16 mouse cellular contexts compared by ENCODE assay signal in the genomic region with DNA sequence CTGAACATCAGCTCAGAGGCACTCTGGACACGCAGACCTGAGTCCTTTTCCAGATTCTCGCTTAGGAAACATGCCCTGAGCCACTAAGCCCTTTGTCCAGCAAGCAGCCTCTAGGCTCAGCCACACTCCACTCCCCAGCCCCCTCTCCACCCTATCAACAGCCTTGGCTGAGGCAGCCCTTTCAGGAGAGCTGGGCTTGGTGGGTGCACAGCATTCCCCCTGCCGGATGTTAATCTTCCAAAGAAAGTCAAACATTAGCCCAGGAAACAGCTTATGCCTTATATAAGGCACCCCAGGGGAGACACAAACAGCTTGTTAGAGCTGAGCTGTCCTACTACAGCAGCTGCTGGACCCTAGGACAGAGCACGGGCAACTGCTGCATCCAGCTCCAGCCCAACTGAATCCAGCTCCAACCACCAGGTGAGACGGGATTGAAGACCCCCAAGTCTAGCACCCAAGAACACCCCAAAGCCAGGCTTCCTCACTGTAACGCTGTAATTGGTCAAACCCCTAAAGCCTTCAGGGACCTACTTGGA. TPM values are rescaled to one million over a fixed set of nuclear protein-coding genes. Genes with fewer than 3 reads are reported as not detected.
DNase-seq lines count a peak whose midpoint lies in the region; ATAC-seq and TF ChIP-seq lines count a peak whose summit lies in the region.
"Had no signal": no experiment of that assay in that cellular context is flagged by ENCODE, and none has a peak within 500 bp of the region (broad histone marks: within the 10 kb centered on the region; RNA-seq: fewer than 3 reads in every experiment).

No protein-coding gene starts in this region.

- H3K9ac ChIP-seq in liver, embryonic 12.5 days, result no peak overlapping the region
- no peak overlapping the region for H3K9ac ChIP-seq in forebrain, embryonic 14.5 days (ENCODE audit: low read length)
- H3K9ac ChIP-seq: hindbrain, embryonic 12.5 days; lung, embryonic 15.5 days; midbrain, embryonic 12.5 days had no signal

- peak overlapping the region; percentile 11 for H3K4me3 ChIP-seq in left cerebral cortex, adult 2 months
- peak overlapping the region; percentile 36; the same call in 1 of the 2 replicates for H3K4me3 ChIP-seq in G1E (ENCODE audit: low read depth, low read length)
- no peak overlapping the region for H3K4me3 ChIP-seq in liver, embryonic 12.5 days
- H3K4me3 ChIP-seq in cerebellum, adult 2 months (replicated peaks; ENCODE audit: insufficient read depth, low read depth, low read length), result no peak overlapping the region
- no peak overlapping the region for H3K4me3 ChIP-seq in forebrain, embryonic 14.5 days (ENCODE audit: low read depth, low read length)
- H3K4me3 ChIP-seq: hindbrain, embryonic 12.5 days; lung, embryonic 15.5 days; midbrain, embryonic 12.5 days had no signal

- H3K4me2 ChIP-seq in liver, embryonic 12.5 days, result no peak overlapping the region
- no peak overlapping the region for H3K4me2 ChIP-seq in forebrain, embryonic 14.5 days (ENCODE audit: low read length)
- H3K4me2 ChIP-seq: heart, embryonic 11.5 days; hindbrain, embryonic 12.5 days; lung, embryonic 15.5 days; midbrain, embryonic 12.5 days had no signal

- H3K9me3 ChIP-seq in G1E (replicated peaks), result no peaks in the 10 kb centered on the region
- H3K9me3 ChIP-seq in liver, embryonic 12.5 days (replicated peaks), result no peaks in the 10 kb centered on the region
- H3K9me3 ChIP-seq in forebrain, embryonic 14.5 days (replicated peaks; ENCODE audit: control insufficient read depth, low read length), result no peaks in the 10 kb centered on the region
- H3K9me3 ChIP-seq: hindbrain, embryonic 12.5 days; lung, embryonic 15.5 days; midbrain, embryonic 12.5 days had no signal

- H3K36me3 ChIP-seq in G1E (replicated peaks), result no peaks in the 10 kb centered on the region
- H3K36me3 ChIP-seq in liver, embryonic 12.5 days, result no peaks in the 10 kb centered on the region
- no peaks in the 10 kb centered on the region for H3K36me3 ChIP-seq in forebrain, embryonic 14.5 days (ENCODE audit: control insufficient read depth, insufficient read depth, low read length)
- H3K36me3 ChIP-seq: hindbrain, embryonic 12.5 days; lung, embryonic 15.5 days; midbrain, embryonic 12.5 days had no signal

- H3K27me3 ChIP-seq in G1E (ENCODE audit: insufficient read depth, low read length), result peaks cover 9% of the 10 kb centered on the region; the same call in 1 of the 2 replicates
- peaks cover 16% of the 10 kb centered on the region; the same call in 1 of the 2 replicates for H3K27me3 ChIP-seq in liver, embryonic 12.5 days (replicated peaks)
- no peaks in the 10 kb centered on the region for H3K27me3 ChIP-seq in cerebellum, adult 2 months (ENCODE audit: control insufficient read depth, insufficient read depth, low read length)
- H3K27me3 ChIP-seq in forebrain, embryonic 14.5 days (replicated peaks; ENCODE audit: control insufficient read depth, insufficient read depth, low read length), result no peaks in the 10 kb centered on the region
- H3K27me3 ChIP-seq: hindbrain, embryonic 12.5 days; lung, embryonic 15.5 days; midbrain, embryonic 12.5 days had no signal

- intact Hi-C loops in left cerebral cortex, adult 2 months (cut with DNase I), result no loop called here
- intact Hi-C loops in left cerebral cortex, postnatal 4 days (cut with DNase I), result no loop called here

- no peak for TF ChIP-seq POLR2A in cerebellum, adult 2 months (IDR thresholded peaks at IDR 0.05; ENCODE audit: borderline replicate concordance, insufficient read depth, low read length)

- DNase-seq in left cerebral cortex, adult 2 months (ENCODE audit: extremely low spot score in 1 of 2, low spot score in 2 of 2), result no peak
- DNase-seq in left cerebral cortex, postnatal 4 days, result no peak
- DNase-seq in G1E (ENCODE audit: low spot score), result no peak
- DNase-seq in kidney, adult 9 months, result peak; percentile 85
- no peak for DNase-seq in cerebellum, adult 2 months
- DNase-seq in heart, adult 9 months (ENCODE audit: low spot score in 2 of 2), result no peak
- DNase-seq in forebrain, embryonic 14.5 days (ENCODE audit: low spot score), result no peak
- DNase-seq: cerebellum, adult 9-11 months had no signal

- H3K27ac ChIP-seq in left cerebral cortex, adult 2 months, result peak overlapping the region; percentile 28; the same call in 1 of the 2 replicates
- H3K27ac ChIP-seq in liver, embryonic 12.5 days, result no peak overlapping the region; the same call in 1 of the 2 replicates
- H3K27ac ChIP-seq in cerebellum, adult 2 months (ENCODE audit: insufficient read depth, low read length), result no peak overlapping the region
- H3K27ac ChIP-seq in forebrain, embryonic 14.5 days (ENCODE audit: low read depth, low read length), result no peak overlapping the region
- H3K27ac ChIP-seq: hindbrain, embryonic 12.5 days; lung, embryonic 15.5 days; midbrain, embryonic 12.5 days had no signal

- no peak for ATAC-seq in G1E (ENCODE audit: extremely low read depth, insufficient number of reproducible peaks, low FRiP score, poor library complexity, severe bottlenecking)
- peak; percentile 58 for ATAC-seq in liver, embryonic 12.5 days
- no peak for ATAC-seq in forebrain, embryonic 14.5 days

- WGBS in liver, embryonic 12.5 days (ENCODE audit: insufficient replicate concordance), result 46% methylated on average over 6 of the region's 6 CpGs
- 73% methylated on average over 6 of the region's 6 CpGs for WGBS in cerebellum, adult 2 months
- WGBS in forebrain, embryonic 14.5 days, result 58% methylated on average over 6 of the region's 6 CpGs

- no peak for TF ChIP-seq CTCF in left cerebral cortex, adult 2 months (IDR thresholded peaks at IDR 0.05)
- no peak for TF ChIP-seq CTCF in G1E (IDR thresholded peaks at IDR 0.05; ENCODE audit: low read depth, low read length)
- no peak for TF ChIP-seq CTCF in cerebellum, adult 2 months (IDR thresholded peaks at IDR 0.05; ENCODE audit: borderline replicate concordance, insufficient read depth, low read depth, low read length)

- H3K4me1 ChIP-seq in G1E (ENCODE audit: insufficient read depth, low read depth, low read length), result peaks cover 60% of the 10 kb centered on the region
- peaks cover 33% of the 10 kb centered on the region for H3K4me1 ChIP-seq in liver, embryonic 12.5 days
- no peaks in the 10 kb centered on the region for H3K4me1 ChIP-seq in cerebellum, adult 2 months (ENCODE audit: control insufficient read depth, insufficient read depth, low read length)
- no peaks in the 10 kb centered on the region for H3K4me1 ChIP-seq in forebrain, embryonic 14.5 days (ENCODE audit: control insufficient read depth, insufficient read depth, low read length)

RNA-seq across cellular contexts. Expression of a gene that starts 1.9 kb away (rescaled TPM):
- 10 to 100 TPM; 12.5 TPM for total RNA-seq in left cerebral cortex, adult 2 months (2021)
- total RNA-seq in left cerebral cortex, postnatal 4 days (2021), result 10 to 100 TPM; 16.0 to 17.9 TPM
- total RNA-seq in G1E (2014; fragmentation: Nextera tagmentation) (not detected in 2 replicates), G1E (2017) (0.06 and 0.16 TPM in 2 replicates)
- polyA plus RNA-seq in G1E (2012), result not detected in 2 replicates
- 1.6 and 1.7 TPM in 2 replicates for polyA plus RNA-seq in liver, embryonic 12.5 days (2016; fragmentation: Nextera tagmentation; extraction: Ambion mirVana)
- 18.2 and 19.1 TPM in 2 replicates for polyA plus RNA-seq in cerebellum, adult 2 months (2012; rRNA removed)
- 4.8 and 6.9 TPM in 2 replicates for polyA plus RNA-seq in forebrain, embryonic 14.5 days (2014; fragmentation: Nextera tagmentation; extraction: Ambion mirVana)
- polyA plus RNA-seq: neural tube, embryonic 11.5 days had no signal

RNA-seq across cellular contexts. Expression of a gene that starts 24.9 kb away (rescaled TPM):
- total RNA-seq in left cerebral cortex, adult 2 months (2021), result 1 to 10 TPM; 5.2 to 7.3 TPM
- total RNA-seq in left cerebral cortex, postnatal 4 days (2021), result 10 to 100 TPM; 12.0 TPM
- total RNA-seq in G1E (2014; fragmentation: Nextera tagmentation) (not detected in 2 replicates), G1E (2017) (0.05 and 0.06 TPM in 2 replicates)
- not detected in 2 replicates for polyA plus RNA-seq in G1E (2012)
- polyA plus RNA-seq in liver, embryonic 12.5 days (2016; fragmentation: Nextera tagmentation; extraction: Ambion mirVana), result not detected in 2 replicates
- polyA plus RNA-seq in cerebellum, adult 2 months (2012; rRNA removed), result 2.5 and 3.9 TPM in 2 replicates
- 4.7 and 7.4 TPM in 2 replicates for polyA plus RNA-seq in forebrain, embryonic 14.5 days (2014; fragmentation: Nextera tagmentation; extraction: Ambion mirVana)
- polyA plus RNA-seq: activated CD4-positive, CD25-positive, alpha-beta regulatory T cell, adult 4 months; heart, embryonic 11.5 days; testis, adult 2 months had no signal

Comparison
In these comparisons a context has a peak if more than half of its experiments do, and no peak if none do; other contexts are left out.
1. H3K4me3 ChIP-seq: peak in left cerebral cortex, adult 2 months (single experiment) and G1E (single experiment); none in liver, embryonic 12.5 days (single experiment), cerebellum, adult 2 months (single experiment) and forebrain, embryonic 14.5 days (single experiment).